Mouse (Mus musculus) retina, postnatal 1 day (tissue): ENCODE measurements around the gene Olfr281.

Experiments used
- DNase-seq: peaks from one replicate; pipeline ENCODE4 v3.0.0-alpha.2; 2012

The Olfr281 gene

DNA sequence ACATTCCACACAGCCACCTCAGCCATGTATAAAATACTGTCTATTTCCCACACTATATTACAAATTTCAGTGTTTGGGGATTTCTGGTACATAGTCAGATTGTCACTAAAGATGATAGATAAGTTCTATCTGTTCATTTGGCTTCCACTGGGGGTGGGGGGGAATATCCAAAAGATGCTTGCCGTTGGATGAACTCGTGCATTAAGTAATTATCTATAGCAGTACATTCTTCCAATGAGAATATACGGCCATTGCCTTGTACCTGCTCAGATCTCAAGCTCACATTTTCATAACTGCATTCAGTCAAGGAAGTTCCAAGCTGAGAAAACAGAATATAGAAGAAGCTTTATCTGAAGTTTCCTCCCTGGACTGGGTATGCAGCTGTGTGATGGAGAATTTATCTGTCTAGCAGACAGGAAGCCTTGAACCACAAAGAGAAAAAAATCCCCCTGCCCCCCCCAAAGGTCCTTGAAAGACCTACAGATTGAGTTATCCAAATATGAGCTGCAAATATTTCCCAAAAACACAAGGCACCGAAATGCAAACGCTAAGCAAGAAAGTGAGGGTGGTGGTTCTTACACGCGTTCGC is 34.1 kb downstream of the Olfr281 start:
- DNase-seq = no peak

DNA sequence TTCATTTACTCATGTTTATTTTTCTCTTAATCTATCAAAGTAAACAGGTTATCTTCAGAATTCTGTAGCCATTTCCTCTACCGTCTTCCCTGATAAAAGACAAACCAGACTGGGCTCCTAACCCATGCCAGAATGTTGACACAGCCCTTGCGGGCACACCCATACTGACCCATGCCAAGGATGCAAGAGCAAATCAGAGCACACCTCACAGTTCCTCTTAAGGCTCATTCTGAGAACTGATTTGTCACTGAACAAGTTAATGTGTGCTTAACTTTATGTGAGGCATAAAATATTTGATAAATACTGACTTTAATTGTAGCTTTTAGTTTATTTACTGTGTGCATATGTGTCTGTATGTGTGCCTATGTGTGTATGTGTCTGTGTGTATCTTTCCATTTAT is 38.9 kb downstream of the Olfr281 start:
- no peak for DNase-seq

DNA sequence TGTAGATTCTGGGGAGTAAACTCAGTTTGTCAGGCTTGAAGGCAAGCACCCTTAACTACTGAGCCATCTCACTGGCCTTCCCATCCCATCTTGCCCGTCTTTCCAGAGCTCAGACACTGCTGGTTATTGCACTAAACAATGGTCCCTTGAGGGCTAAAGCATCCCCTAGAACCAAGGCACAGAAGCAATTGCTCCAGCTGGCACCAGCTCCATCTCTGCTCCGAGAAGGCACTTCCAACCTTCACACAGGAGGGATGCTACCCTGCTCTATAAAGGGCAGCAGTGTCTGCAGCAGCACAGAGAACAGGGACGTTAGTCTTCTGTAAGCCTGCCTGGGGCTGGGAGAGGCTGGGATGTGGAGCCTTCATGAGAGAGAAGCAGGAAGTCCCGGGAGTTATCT is 39.7 kb downstream of the Olfr281 start, which contains the start of gene Olfr279:
TSS of gene Olfr279 (plus strand) at position 301 of the 400 bp plus-strand sequence.
- no peak for DNase-seq

DNA sequence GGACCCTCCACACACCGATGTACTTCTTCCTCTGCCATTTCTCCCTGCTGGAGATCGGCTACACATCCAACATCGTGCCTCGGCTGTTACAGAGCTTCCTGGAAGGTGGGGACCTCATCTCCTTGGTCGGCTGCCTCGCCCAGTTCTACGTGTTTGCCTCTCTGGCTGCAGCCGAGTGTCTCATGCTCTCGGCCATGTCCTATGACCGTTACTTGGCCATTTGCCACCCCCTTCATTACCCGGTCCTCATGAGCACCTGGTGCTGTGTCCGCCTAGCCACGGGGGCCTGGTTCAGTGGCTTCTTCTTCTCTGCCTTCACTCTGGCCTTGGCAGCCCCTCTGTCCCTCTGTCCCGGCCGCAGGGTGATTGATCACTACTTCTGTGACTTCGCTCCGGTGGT is 45.2 kb downstream of the Olfr281 start:
- no peak for DNase-seq

DNA sequence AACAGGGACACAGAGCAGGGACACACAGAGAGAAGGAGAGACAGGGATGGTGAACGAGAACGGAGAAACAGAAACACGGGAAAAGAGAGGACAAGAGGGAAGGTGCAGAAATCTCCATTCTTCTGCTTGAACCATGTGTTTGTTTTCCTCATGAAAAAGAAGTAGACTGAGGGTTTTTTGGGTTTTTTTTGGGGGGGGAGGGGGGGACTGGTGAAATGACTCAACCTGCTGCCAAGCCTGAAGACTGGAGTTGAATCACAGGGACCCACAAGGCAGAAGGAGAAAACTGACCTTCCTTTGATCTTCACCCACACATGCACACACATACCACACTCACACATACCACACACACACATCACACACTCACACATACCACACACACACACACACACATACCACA is 50.9 kb downstream of the Olfr281 start:
- no peak for DNase-seq

DNA sequence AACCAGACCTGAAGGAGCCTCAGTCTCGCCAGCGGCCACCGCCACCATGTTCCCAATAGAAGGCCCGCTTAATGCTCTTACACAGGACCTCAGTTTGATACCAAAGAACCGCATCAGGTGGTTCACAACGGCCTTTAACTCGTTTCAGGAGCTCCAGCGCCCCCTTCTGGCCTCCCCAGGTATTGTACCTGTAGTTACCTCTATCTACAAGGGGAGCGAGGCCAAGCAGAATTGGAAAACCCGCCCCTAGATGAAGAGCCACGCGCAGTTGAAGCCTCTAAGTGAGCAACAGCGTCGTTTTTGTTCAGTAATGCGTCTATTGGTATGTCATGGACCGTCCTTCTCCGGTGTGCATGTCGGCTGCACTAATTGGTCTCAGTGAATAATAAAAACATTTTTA is 52.1 kb downstream of the Olfr281 start:
- peak; percentile 70 for DNase-seq

DNA sequence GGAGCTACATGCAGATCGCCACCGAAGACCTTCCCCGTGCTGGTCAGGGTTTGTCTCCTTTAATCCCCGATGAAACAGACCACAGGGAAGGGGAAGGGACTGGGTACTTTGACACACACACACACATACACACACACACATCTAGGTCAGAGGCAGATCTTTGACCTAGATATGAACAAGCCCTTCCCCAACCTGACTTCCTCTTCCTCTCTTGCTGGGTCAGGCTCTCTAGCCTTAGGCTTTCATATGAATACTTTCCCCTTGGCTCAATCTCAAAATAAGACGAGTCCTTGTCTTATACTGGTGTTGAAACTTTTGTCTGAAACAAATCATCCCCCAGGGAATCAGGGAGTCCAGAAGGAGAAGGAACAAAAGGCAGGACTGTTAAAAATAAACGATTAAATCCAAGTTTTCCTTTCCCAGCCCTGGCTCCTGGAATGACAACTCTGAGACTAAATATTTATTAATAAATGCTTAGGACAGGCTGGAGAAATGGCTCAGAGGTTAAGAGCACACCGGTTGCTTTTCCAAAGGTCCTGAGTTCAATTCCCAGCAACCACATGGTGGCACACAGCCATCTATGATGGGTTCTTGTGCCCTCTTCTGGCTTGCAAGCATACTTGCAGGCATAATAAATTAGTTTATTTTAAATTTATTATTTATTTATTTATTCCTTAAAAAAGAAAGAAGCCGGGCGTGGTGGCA is 54.0 kb downstream of the Olfr281 start:
- peak; percentile 30 for DNase-seq

DNA sequence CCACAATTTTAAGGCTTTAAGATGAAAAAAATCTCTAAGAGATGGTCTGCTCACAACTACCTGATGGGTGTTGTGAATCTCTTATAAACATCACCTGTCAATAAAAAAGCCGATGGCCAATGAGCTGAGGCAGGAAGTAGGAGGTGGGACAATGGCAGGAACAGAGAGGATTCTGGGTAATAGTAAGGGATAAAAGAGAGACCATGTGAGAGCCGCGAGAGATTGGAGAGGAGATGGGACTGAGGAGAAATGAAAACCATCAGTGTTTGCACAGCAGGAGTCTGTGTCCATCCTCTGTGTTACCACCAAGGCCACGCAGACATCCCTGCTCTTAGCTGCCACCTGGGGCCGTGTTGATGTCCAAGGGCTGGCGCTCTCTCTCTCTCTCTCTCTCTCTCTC is 54.9 kb downstream of the Olfr281 start:
- DNase-seq = no peak

DNA sequence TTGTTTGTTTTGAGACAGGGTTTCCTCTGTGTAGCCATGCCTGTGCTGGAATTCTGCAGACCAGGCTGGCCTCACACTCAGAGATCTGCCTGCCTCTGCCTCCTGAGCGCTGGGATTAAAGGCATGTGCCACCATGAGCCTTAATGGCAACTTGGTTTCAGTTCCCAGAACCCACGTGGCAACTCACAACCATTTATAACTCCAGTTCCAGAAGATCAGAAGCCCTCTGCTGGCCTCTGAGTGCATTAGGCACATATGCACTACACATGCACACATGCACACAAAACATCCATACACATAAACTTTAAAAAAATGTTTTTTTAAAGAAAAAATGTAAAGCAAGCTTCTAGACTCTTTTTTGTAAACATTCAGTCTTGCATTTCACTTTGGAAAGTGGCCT is 57.0 kb downstream of the Olfr281 start:
- no peak for DNase-seq
